Mouse (Mus musculus) lung, postnatal 4 days (tissue): ENCODE measurements at regions not wholly inside any gene's neighbourhood (a gene's known extent, or its start where the extent isn't known, plus 50 kb on each side); places are given as distances from the start of the nearest gene placed in this dataset.
"Not testable (repeated sequence)": the region's sequence is repeated elsewhere in the genome, so short reads cannot be mapped to it uniquely, and the experiment has no call there.

Experiments
- DNase-seq, 2 experiments: peaks; one replicate each; pipeline ENCODE4 v3.0.0; 2021

- DNase-seq: not testable (repeated sequence)
Measured at GRCm38 (mm10) chr6:67673316-67673715, 137.7 kb upstream of the Tacstd2 start.

GRCm38 (mm10) chr6:67668073-67668472, 132.5 kb upstream of the Tacstd2 start:
- DNase-seq: not testable (repeated sequence)

GRCm38 (mm10) chr6:67631617-67632016, 96.0 kb upstream of the Tacstd2 start:
- DNase-seq: no peak

- DNase-seq: no peak
Measured at GRCm38 (mm10) chr6:67610402-67610801, 74.8 kb upstream of the Tacstd2 start.

- not testable (repeated sequence) for DNase-seq
Measured at GRCm38 (mm10) chr6:67609461-67609860, 73.9 kb upstream of the Tacstd2 start.
